8 mouse cellular contexts compared by ENCODE assay signal in the genomic region with DNA sequence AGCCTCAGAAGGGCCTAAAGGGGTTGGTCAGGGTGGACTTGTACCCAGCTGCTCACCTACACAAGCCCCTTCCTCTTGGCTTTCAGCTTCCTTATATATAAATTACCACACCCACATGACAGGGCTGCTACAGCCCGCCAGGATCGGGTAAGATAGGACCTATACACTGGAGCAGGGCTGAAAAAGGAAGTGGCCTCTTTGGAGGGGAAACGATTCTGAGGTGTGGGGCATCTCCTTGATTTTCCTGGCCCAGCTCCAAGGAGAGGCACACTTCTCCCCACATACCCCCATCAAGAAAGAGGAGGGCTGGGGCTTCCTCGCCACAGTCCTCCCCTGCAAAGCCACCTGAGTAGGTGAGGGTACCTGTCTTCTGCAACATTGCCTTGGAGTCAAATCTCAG. TPM values are rescaled to one million over a fixed set of nuclear protein-coding genes. Genes with fewer than 3 reads are reported as not detected.
DNase-seq lines count a peak whose midpoint lies in the region; ATAC-seq and TF ChIP-seq lines count a peak whose summit lies in the region.

No protein-coding gene starts in this region.

- H3K36me3 ChIP-seq in kidney, embryonic 14.5 days (ENCODE audit: control insufficient read depth, insufficient read depth, low read length), result peaks cover 27% of the 10 kb centered on the region
- H3K36me3 ChIP-seq in hindbrain, postnatal 0 days (ENCODE audit: insufficient read depth, low read length), result 0 out of 2 replicates have a peak, but pooled peaks cover 6% of the 10 kb centered on the region
- no peaks in the 10 kb centered on the region for H3K36me3 ChIP-seq in midbrain, embryonic 16.5 days (ENCODE audit: control insufficient read depth, insufficient read depth, low read length)

- 24% methylated on average over 4 of the region's 4 CpGs for WGBS in kidney, embryonic 14.5 days
- WGBS in hindbrain, postnatal 0 days, result 44% methylated on average over 4 of the region's 4 CpGs
- 54% methylated on average over 4 of the region's 4 CpGs for WGBS in midbrain, embryonic 16.5 days

- H3K27me3 ChIP-seq in kidney, embryonic 14.5 days (ENCODE audit: control insufficient read depth, insufficient read depth, low read length), result no peaks in the 10 kb centered on the region
- H3K27me3 ChIP-seq in hindbrain, postnatal 0 days (ENCODE audit: insufficient read depth, low read length), result no peaks in the 10 kb centered on the region
- peaks cover 7% of the 10 kb centered on the region for H3K27me3 ChIP-seq in midbrain, embryonic 16.5 days (ENCODE audit: control insufficient read depth, insufficient read depth, low read depth, low read length)

- 0 out of 2 replicates have a peak overlapping the region, but pooled peaks have one; percentile 30 for H3K27ac ChIP-seq in kidney, embryonic 14.5 days (ENCODE audit: low read depth, low read length)
- H3K27ac ChIP-seq in hindbrain, postnatal 0 days, result peak overlapping the region; percentile 45; the same call in 1 of the 2 replicates
- H3K27ac ChIP-seq in midbrain, embryonic 16.5 days (ENCODE audit: low read length), result no peak overlapping the region

- H3K4me3 ChIP-seq in kidney, embryonic 14.5 days (ENCODE audit: low read length), result peak overlapping the region; percentile 53
- H3K4me3 ChIP-seq in hindbrain, postnatal 0 days (ENCODE audit: low read length), result peak overlapping the region; percentile 48
- H3K4me3 ChIP-seq in midbrain, embryonic 16.5 days (ENCODE audit: low read depth, low read length), result peak overlapping the region; percentile 65

- H3K4me2 ChIP-seq in kidney, embryonic 14.5 days (replicated peaks; ENCODE audit: low read depth, low read length), result peak overlapping the region; percentile 72
- H3K4me2 ChIP-seq in hindbrain, postnatal 0 days (ENCODE audit: low read depth, low read length), result peak overlapping the region; percentile 64
- peak overlapping the region; percentile 72 for H3K4me2 ChIP-seq in midbrain, embryonic 16.5 days (ENCODE audit: low read length)

- no peak for ATAC-seq in kidney, embryonic 14.5 days (ENCODE audit: low FRiP score, low TSS enrichment)
- no peak for ATAC-seq in hindbrain, postnatal 0 days
- ATAC-seq in midbrain, embryonic 16.5 days, result no peak

- no peak for DNase-seq in kidney, postnatal 4 days
- DNase-seq in c-Kit-negative CD71-positive TER-119-positive erythroid progenitor cells, embryonic 14.5 days (ENCODE audit: low read depth, low spot score), result peak; percentile 27
- DNase-seq in hindbrain, postnatal 0 days (ENCODE audit: low spot score), result no peak
- DNase-seq in adrenal gland, postnatal 10 days, result no peak
- no peak for DNase-seq in left cerebral cortex, adult 8-10 months (ENCODE audit: low spot score in 2 of 2)
- no peak for DNase-seq in urinary bladder, postnatal 25 days (ENCODE audit: low spot score)

- H3K9me3 ChIP-seq in kidney, embryonic 14.5 days (ENCODE audit: control insufficient read depth, low read length), result no peaks in the 10 kb centered on the region
- no peaks in the 10 kb centered on the region for H3K9me3 ChIP-seq in hindbrain, postnatal 0 days (ENCODE audit: low read length)
- H3K9me3 ChIP-seq in midbrain, embryonic 16.5 days (replicated peaks; ENCODE audit: control insufficient read depth, low read length, poor library complexity, severe bottlenecking), result no peaks in the 10 kb centered on the region

- H3K4me1 ChIP-seq in kidney, embryonic 14.5 days (ENCODE audit: control insufficient read depth, insufficient read depth, low read length), result peaks cover 16% of the 10 kb centered on the region
- H3K4me1 ChIP-seq in hindbrain, postnatal 0 days (ENCODE audit: insufficient read depth, low read length), result peaks cover 14% of the 10 kb centered on the region; the same call in 1 of the 2 replicates
- peaks cover 12% of the 10 kb centered on the region for H3K4me1 ChIP-seq in midbrain, embryonic 16.5 days (ENCODE audit: control insufficient read depth, insufficient read depth, low read length)

- no peak for TF ChIP-seq CTCF in hindbrain, postnatal 0 days (IDR thresholded peaks at IDR 0.05; ENCODE audit: low read depth)

- H3K9ac ChIP-seq in kidney, embryonic 14.5 days (ENCODE audit: low read depth, low read length), result peak overlapping the region; percentile 65
- H3K9ac ChIP-seq in hindbrain, postnatal 0 days (replicated peaks; ENCODE audit: low read length), result peak overlapping the region; percentile 54
- peak overlapping the region; percentile 79 for H3K9ac ChIP-seq in midbrain, embryonic 16.5 days (ENCODE audit: low read depth, low read length)

RNA-seq across cellular contexts. Expression of a gene that starts 0.8 kb away (rescaled TPM):
- polyA plus RNA-seq in kidney, embryonic 14.5 days (2014; fragmentation: Nextera tagmentation; extraction: Ambion mirVana), result 43.6 and 57.3 TPM in 2 replicates
- 41.6 and 51.1 TPM in 2 replicates for total RNA-seq in hindbrain, postnatal 0 days (2014; rRNA removed)
- 36.9 and 37.2 TPM in 2 replicates for polyA plus RNA-seq in hindbrain, postnatal 0 days (2015; fragmentation: Nextera tagmentation; extraction: Ambion mirVana)
- 23.8 and 28.0 TPM in 2 replicates for polyA plus RNA-seq in midbrain, embryonic 16.5 days (2015; fragmentation: Nextera tagmentation; extraction: Ambion mirVana)
- 10 to 100 TPM; 57.0 to 62.5 TPM for total RNA-seq in adrenal gland, postnatal 10 days (2021)
- total RNA-seq in left cerebral cortex, adult 8-10 months (2022), result 10 to 100 TPM; 37.8 to 45.2 (median 42.4) TPM

RNA-seq across cellular contexts. Expression of a gene that starts 0.9 kb away (rescaled TPM):
- 4.7 and 8.9 TPM in 2 replicates for polyA plus RNA-seq in kidney, embryonic 14.5 days (2014; fragmentation: Nextera tagmentation; extraction: Ambion mirVana)
- 0.93 and 1.2 TPM in 2 replicates for total RNA-seq in hindbrain, postnatal 0 days (2014; rRNA removed)
- 1.3 and 1.4 TPM in 2 replicates for polyA plus RNA-seq in hindbrain, postnatal 0 days (2015; fragmentation: Nextera tagmentation; extraction: Ambion mirVana)
- 1.1 and 1.5 TPM in 2 replicates for polyA plus RNA-seq in midbrain, embryonic 16.5 days (2015; fragmentation: Nextera tagmentation; extraction: Ambion mirVana)
- 1 to 10 TPM; 3.5 to 3.7 TPM for total RNA-seq in adrenal gland, postnatal 10 days (2021)
- under 1 TPM; 0.26 to 0.58 (median 0.48) TPM for total RNA-seq in left cerebral cortex, adult 8-10 months (2022)

RNA-seq across cellular contexts. Expression of a gene that starts 0.9 kb away (rescaled TPM):
- 276 and 306 TPM in 2 replicates for polyA plus RNA-seq in kidney, embryonic 14.5 days (2014; fragmentation: Nextera tagmentation; extraction: Ambion mirVana)
- 288 and 293 TPM in 2 replicates for total RNA-seq in hindbrain, postnatal 0 days (2014; rRNA removed)
- 392 and 401 TPM in 2 replicates for polyA plus RNA-seq in hindbrain, postnatal 0 days (2015; fragmentation: Nextera tagmentation; extraction: Ambion mirVana)
- polyA plus RNA-seq in midbrain, embryonic 16.5 days (2015; fragmentation: Nextera tagmentation; extraction: Ambion mirVana), result 300 and 320 TPM in 2 replicates
- total RNA-seq in adrenal gland, postnatal 10 days (2021), result 100 to 1,000 TPM; 159 to 168 TPM
- total RNA-seq in left cerebral cortex, adult 8-10 months (2022), result 100 to 1,000 TPM; 143 to 154 (median 149) TPM

RNA-seq across cellular contexts. Expression of a gene that starts 16.2 kb away (rescaled TPM):
- polyA plus RNA-seq in kidney, embryonic 14.5 days (2014; fragmentation: Nextera tagmentation; extraction: Ambion mirVana), result 396 and 553 TPM in 2 replicates
- 194 and 224 TPM in 2 replicates for total RNA-seq in hindbrain, postnatal 0 days (2014; rRNA removed)
- polyA plus RNA-seq in hindbrain, postnatal 0 days (2015; fragmentation: Nextera tagmentation; extraction: Ambion mirVana), result 511 and 516 TPM in 2 replicates
- 321 and 346 TPM in 2 replicates for polyA plus RNA-seq in midbrain, embryonic 16.5 days (2015; fragmentation: Nextera tagmentation; extraction: Ambion mirVana)
- 100 to 1,000 TPM; 629 to 669 TPM for total RNA-seq in adrenal gland, postnatal 10 days (2021)
- 100 to 1,000 TPM; 170 to 203 (median 184) TPM for total RNA-seq in left cerebral cortex, adult 8-10 months (2022)

RNA-seq across cellular contexts. Expression of a gene that starts 39.1 kb away (rescaled TPM):
- 0.23 and 0.65 TPM in 2 replicates for polyA plus RNA-seq in kidney, embryonic 14.5 days (2014; fragmentation: Nextera tagmentation; extraction: Ambion mirVana)
- total RNA-seq in hindbrain, postnatal 0 days (2014; rRNA removed), result 1.4 TPM in 1 of 2 replicates, not detected in the other
- polyA plus RNA-seq in hindbrain, postnatal 0 days (2015; fragmentation: Nextera tagmentation; extraction: Ambion mirVana), result 0.36 TPM in 1 of 2 replicates, not detected in the other
- 0.25 TPM in 1 of 2 replicates, not detected in the other for polyA plus RNA-seq in midbrain, embryonic 16.5 days (2015; fragmentation: Nextera tagmentation; extraction: Ambion mirVana)
- under 1 TPM in 1 of 2 experiments, not detected in 1; 0.48 TPM for total RNA-seq in adrenal gland, postnatal 10 days (2021)
- total RNA-seq in left cerebral cortex, adult 8-10 months (2022), result not detected
